In genomic region chr17:87200721-87201242, GRCm38 (mm10) we compare ENCODE assay signal across 8 mouse cellular contexts.
DNase-seq lines count a peak whose midpoint lies in the region; ATAC-seq lines count a peak whose summit lies in the region.

No protein-coding gene starts in this region.

- H3K4me3 ChIP-seq in hindbrain, embryonic 11.5 days (ENCODE audit: low read depth, low read length), result no peak overlapping the region
- no peak overlapping the region for H3K4me3 ChIP-seq in hindbrain, embryonic 10.5 days
- no peak overlapping the region for H3K4me3 ChIP-seq in hindbrain, embryonic 12.5 days
- H3K4me3 ChIP-seq in midbrain, embryonic 16.5 days (ENCODE audit: low read depth, low read length), result no peak overlapping the region

- 84% methylated on average over 3 of the region's 3 CpGs for WGBS in hindbrain, embryonic 11.5 days
- WGBS in hindbrain, embryonic 10.5 days, result 90% methylated on average over 3 of the region's 3 CpGs
- WGBS in hindbrain, embryonic 12.5 days, result 63% methylated on average over 3 of the region's 3 CpGs
- 71% methylated on average over 3 of the region's 3 CpGs for WGBS in midbrain, embryonic 16.5 days

- no peak overlapping the region for H3K9ac ChIP-seq in hindbrain, embryonic 11.5 days (ENCODE audit: low read depth, low read length)
- H3K9ac ChIP-seq in hindbrain, embryonic 12.5 days, result no peak overlapping the region
- no peak overlapping the region for H3K9ac ChIP-seq in midbrain, embryonic 16.5 days (ENCODE audit: low read depth, low read length)

- H3K4me1 ChIP-seq in hindbrain, embryonic 11.5 days (replicated peaks; ENCODE audit: control insufficient read depth, insufficient read depth, low read length), result 0 out of 2 replicates have a peak, but pooled peaks cover 3% of the 10 kb centered on the region
- H3K4me1 ChIP-seq in hindbrain, embryonic 10.5 days (replicated peaks), result peaks cover 28% of the 10 kb centered on the region
- H3K4me1 ChIP-seq in hindbrain, embryonic 12.5 days, result peaks cover 26% of the 10 kb centered on the region
- H3K4me1 ChIP-seq in midbrain, embryonic 16.5 days (ENCODE audit: control insufficient read depth, insufficient read depth, low read length), result peaks cover 5% of the 10 kb centered on the region

- no peak for ATAC-seq in hindbrain, embryonic 11.5 days (ENCODE audit: low FRiP score)
- peak; percentile 59 for ATAC-seq in hindbrain, embryonic 12.5 days (ENCODE audit: low FRiP score)
- peak; percentile 75 for ATAC-seq in midbrain, embryonic 16.5 days
- no peak for ATAC-seq in CD4-positive, CD25-positive, alpha-beta regulatory T cell, adult 4 months

- DNase-seq in hindbrain, embryonic 11.5 days (ENCODE audit: low spot score), result peak; percentile 31
- DNase-seq in hindbrain, embryonic 10.5 days (ENCODE audit: low spot score), result no peak
- DNase-seq in adrenal gland, adult 18-20 months (ENCODE audit: low spot score in 2 of 2), result peak; percentile 60 to 61
- DNase-seq in fat pad, adult 2 months (ENCODE audit: extremely low read depth, low read depth, low spot score), result peak; percentile 77
- peak; percentile 44 to 61 for DNase-seq in layer of hippocampus, postnatal 14 days (ENCODE audit: low spot score in 2 of 2)

- H3K9me3 ChIP-seq in hindbrain, embryonic 11.5 days (ENCODE audit: control insufficient read depth, low read length), result no peaks in the 10 kb centered on the region
- H3K9me3 ChIP-seq in hindbrain, embryonic 10.5 days, result no peaks in the 10 kb centered on the region
- H3K9me3 ChIP-seq in hindbrain, embryonic 12.5 days (replicated peaks), result no peaks in the 10 kb centered on the region
- no peaks in the 10 kb centered on the region for H3K9me3 ChIP-seq in midbrain, embryonic 16.5 days (replicated peaks; ENCODE audit: control insufficient read depth, low read length, poor library complexity, severe bottlenecking)

- H3K27me3 ChIP-seq in hindbrain, embryonic 11.5 days (ENCODE audit: control insufficient read depth, insufficient read depth, low read length), result no peaks in the 10 kb centered on the region
- H3K27me3 ChIP-seq in hindbrain, embryonic 10.5 days (ENCODE audit: insufficient read depth, poor library complexity, severe bottlenecking), result no peaks in the 10 kb centered on the region
- H3K27me3 ChIP-seq in hindbrain, embryonic 12.5 days, result no peaks in the 10 kb centered on the region
- no peaks in the 10 kb centered on the region for H3K27me3 ChIP-seq in midbrain, embryonic 16.5 days (ENCODE audit: control insufficient read depth, insufficient read depth, low read depth, low read length)

- H3K4me2 ChIP-seq in hindbrain, embryonic 11.5 days (replicated peaks; ENCODE audit: low read depth, low read length), result no peak overlapping the region
- H3K4me2 ChIP-seq in hindbrain, embryonic 12.5 days (replicated peaks), result no peak overlapping the region
- no peak overlapping the region for H3K4me2 ChIP-seq in midbrain, embryonic 16.5 days (ENCODE audit: low read length)

- H3K36me3 ChIP-seq in hindbrain, embryonic 11.5 days (ENCODE audit: control insufficient read depth, insufficient read depth, low read length), result no peaks in the 10 kb centered on the region
- no peaks in the 10 kb centered on the region for H3K36me3 ChIP-seq in hindbrain, embryonic 10.5 days
- no peaks in the 10 kb centered on the region for H3K36me3 ChIP-seq in hindbrain, embryonic 12.5 days
- H3K36me3 ChIP-seq in midbrain, embryonic 16.5 days (ENCODE audit: control insufficient read depth, insufficient read depth, low read length), result no peaks in the 10 kb centered on the region

- H3K27ac ChIP-seq in hindbrain, embryonic 11.5 days (ENCODE audit: low read depth, low read length), result no peak overlapping the region; the same call in 1 of the 2 replicates
- no peak overlapping the region for H3K27ac ChIP-seq in hindbrain, embryonic 10.5 days
- H3K27ac ChIP-seq in hindbrain, embryonic 12.5 days, result peak overlapping the region; percentile 73
- no peak overlapping the region for H3K27ac ChIP-seq in midbrain, embryonic 16.5 days (ENCODE audit: low read length)

Comparison
In these comparisons a context has a peak if more than half of its experiments do, and no peak if none do; other contexts are left out.
1. ATAC-seq: peak in hindbrain, embryonic 12.5 days (single experiment) and midbrain, embryonic 16.5 days (single experiment); none in hindbrain, embryonic 11.5 days (single experiment) and CD4-positive, CD25-positive, alpha-beta regulatory T cell, adult 4 months (single experiment).